Mouse (Mus musculus): ENCODE results near the gene Tnfsf13. TPM values are rescaled to one million over a fixed set of nuclear protein-coding genes. Genes with fewer than 3 reads are reported as not detected.

Tnfsf13 gene
- total RNA-seq, 2 experiments from 2014 or later, result 2.8 to 5.3 TPM

DNA sequence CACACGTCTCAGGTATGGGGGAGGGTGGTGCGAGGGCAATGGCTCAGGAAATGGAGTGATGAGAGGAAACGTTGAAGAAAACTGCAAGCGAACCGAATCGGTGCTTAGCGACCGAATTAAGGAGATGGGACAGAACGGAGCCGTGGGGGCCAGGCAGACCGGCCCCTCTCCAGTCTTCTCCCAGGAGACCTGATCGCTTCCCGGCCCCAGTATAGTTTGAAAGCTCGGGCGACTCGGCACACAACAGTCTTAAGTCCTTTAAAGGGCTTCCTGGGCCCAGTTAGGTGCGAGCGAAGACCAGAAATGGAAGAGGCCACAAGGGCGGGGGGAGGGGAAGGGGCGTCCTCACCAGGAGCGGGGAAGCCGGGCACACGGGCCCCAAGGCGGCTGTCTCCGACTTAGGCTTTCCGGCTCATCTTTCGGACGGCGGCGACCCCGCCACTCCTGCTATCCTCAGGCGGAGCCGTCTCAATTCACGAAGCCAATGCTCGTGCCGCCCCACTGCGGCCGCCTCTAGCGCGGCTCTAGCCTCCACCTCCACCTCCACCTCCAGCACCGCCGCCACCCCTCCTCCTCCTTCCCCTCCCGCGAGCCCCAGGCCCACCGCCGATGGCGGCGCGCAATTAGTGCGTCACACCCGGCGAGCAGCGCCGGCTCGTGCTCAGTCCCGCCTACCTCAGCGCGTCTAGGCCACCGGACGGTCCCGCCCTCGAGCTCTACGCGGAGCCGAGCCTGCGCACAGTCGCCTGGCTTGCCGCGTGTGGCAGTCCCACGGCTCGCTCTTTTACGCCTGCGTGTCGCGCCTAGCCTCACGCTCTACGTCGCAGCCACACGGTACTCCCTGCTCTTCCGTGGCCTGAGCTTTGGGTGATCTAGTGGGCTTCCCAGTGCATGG, 4.0 kb downstream of the Tnfsf13 start, which contains the start of gene Senp3:
TSS of gene Senp3 (minus strand) at position 771 of the 895 bp plus-strand sequence.
- peak; percentile 95 for DNase-seq (ENCODE audit: low spot score in 2 of 2)

DNA sequence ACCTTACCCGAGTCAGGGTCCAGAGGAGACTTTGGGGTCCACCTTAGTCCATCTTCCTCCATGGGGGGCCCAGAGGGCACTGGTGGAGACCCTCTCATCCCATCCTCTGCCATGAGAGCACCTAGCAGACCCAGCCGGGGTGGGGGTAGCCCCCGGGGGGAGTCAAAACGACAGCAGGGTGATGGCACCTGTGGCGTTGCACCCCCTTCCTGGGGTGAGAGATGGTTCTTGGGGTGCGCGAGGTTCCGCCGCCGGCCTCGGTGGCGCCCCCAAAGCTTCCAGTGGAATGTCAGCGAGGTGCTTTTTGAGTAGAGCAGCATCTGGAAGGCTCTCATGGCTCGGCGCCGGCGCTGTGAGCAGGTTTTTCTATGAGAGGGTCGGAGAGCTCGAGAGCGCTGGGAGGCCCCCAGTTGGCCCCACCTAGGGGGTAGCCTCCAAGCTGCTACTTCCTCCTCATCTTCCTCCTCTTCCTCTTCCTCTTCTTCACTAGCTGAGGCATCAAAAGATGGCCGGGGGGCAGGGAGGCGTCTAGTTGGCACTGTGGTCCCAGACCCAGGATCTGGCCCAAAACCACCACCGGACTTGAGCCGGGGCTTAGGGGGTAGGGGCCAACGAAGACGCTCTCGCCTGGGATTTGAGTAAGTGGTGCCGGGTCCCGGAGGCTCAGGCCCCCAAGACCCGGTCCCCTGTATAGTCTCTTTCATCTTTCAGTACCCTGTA, 5.3 kb downstream of the Tnfsf13 start:
- no peak for DNase-seq (ENCODE audit: low spot score in 2 of 2)

DNA sequence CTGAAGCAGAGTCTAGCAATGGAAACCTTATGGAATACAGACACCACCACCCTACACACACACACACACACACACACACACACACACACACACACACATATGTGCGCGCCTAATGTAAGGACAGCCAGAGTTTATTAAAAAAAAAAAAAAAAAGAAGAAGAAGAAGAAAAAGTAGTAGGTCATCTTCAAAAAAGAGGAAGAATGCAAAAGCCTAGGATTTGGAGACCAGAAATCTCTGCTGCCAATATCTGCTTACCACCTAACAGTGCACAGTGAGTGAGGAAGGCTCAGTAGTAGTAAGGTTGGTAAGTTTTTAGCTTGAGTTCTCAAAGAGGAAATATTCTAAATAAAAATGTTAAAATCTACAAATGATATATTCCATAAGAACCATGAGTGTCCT, 6.4 kb downstream of the Tnfsf13 start:
- no peak for DNase-seq (ENCODE audit: low spot score in 2 of 2)

DNA sequence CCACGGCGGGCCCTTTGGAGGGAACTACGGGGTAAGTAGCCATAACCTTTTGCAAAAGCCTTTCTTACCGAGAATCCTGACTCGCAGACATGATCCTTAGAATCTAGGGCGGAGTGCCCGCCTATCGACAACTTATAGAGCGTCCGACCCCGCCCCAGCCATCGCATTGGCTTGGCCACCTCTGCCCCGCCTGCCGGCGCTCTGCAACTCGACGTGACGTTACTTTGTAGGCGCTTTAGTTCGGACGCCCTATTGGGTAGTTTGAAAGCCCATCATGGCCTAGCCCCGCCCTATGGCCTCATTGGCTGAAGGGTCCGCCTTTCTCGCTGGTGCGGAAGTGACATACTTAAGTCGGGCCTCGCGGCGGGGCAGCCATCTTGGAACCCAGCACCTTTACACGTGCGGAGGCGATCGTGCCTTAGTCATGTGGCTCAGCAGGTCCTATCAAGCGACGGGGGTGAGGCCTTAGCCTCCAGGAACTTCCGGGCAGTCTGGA, 13.3 kb downstream of the Tnfsf13 start, which contains the start of gene Eif4a1:
TSS of gene Eif4a1 (minus strand) at position 213 of the 496 bp plus-strand sequence.
- DNase-seq (ENCODE audit: low spot score in 2 of 2), result peak; percentile 97 to 98

DNA sequence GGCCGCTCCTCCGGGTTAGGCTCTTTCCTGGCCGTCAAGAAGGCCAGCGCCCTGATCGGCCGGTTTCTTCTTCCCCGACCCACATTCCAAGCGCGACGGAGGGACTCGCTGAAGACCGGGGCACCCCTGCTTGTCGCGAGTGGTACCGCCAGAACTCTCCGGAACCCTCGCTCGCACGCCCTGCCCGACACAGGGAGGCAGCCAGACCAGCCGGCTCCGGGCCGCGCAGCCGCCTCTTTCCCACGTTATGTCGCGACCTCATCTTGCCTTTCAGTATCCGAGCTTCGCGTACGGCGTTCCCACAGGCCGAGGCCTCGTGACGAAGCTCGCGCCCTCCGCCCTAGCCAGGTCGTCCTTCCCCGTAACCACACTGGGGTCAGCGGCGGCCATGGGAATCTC, 13.9 kb downstream of the Tnfsf13 start:
- peak; percentile 49 to 54 for DNase-seq (ENCODE audit: low spot score in 2 of 2)

DNA sequence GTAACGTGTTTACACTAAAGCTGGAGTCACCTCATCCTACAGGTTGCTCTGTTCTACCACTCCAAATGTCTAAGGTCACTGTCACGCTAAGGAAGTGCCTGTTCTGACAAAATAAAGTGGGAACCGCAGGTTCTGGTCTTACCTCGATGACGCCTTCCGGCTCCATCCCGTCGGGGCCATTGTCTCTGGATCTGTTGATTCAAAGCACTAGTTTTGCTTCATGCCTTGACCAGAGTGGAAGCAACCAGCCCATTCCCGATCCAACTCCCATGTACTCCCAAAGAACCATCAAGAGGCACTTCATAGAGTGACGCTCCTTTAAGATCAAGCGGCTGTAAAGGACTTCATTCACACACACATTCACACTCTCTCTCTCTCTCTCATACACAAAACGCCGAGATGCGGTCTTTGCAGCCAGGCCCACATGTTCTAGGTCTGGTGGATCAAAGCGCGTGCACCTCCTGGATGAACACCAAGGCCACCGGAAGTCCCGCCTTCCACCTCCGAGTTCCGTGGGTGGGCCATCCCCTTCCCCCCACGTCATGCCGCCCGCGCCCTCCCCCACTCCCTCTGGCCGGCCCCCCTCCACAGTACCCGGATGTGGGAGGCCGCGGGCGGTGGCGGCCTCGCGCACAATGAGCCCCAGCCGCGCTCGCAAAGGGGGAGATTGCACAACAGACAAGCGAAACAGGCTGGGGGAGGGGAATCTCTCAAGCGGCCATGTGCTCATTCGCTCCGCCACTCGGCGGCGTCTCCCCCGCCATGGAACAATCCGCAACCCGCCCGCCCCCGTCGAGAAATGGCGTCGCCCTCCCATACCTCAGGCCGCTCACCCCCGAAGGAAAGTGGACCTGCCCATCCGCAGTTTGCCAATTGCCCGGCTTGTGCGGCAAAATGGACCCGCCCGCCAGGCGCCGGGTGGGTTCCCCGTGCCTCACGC, 14.5 kb downstream of the Tnfsf13 start:
- peak; percentile 96 for DNase-seq (ENCODE audit: low spot score in 2 of 2)

DNA sequence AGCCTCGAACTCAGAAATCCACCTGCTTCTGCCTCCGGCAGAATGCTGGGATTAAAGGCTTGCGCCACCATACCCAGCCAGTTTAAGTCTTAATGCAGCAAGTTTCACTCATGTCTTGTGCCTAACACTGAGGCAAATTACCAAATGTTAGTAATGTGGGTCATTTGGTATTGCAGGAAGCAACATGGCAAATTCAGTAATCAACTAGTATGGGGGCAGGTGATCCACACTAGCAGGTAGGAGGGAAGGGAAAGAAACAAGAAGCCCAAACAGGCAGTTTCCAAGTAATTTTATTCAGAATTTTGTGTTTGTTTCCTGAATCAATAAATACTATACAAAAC, 18.9 kb downstream of the Tnfsf13 start:
- no peak for DNase-seq (ENCODE audit: low spot score in 2 of 2)

DNA sequence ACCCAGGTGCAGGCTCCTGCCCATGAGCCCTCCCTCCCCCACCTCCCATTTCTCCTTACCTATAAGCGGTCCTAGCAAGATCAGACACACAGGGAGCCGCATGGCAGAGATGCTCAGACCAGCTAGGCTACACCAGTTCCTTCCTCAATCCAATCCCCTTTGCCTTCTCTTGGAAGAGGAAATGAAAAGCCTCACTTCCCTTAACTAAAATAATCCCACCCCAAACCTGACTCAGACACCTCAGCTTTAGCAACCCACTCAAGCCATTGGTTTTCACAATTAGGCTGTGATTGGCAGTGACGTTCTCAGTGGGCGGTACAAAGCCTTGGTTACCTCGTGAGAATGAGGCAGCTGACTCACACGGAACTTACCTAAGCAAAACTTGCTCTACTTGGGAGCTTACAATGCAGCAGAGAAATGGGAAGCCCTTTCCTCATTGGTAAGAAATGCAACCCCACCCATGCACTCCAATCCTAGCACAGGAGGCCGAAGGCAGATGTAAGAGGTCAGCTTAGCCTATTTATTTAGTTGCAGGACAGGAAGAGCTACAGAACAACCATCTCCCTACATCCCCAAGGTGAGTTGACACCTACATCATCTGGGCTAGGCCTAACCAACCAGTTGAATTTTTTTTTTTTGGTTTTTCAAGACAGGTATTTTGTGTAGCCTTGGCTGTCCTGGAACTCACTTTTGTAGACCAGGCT, 19.5 kb downstream of the Tnfsf13 start, which contains the start of gene Cd68:
TSS of gene Cd68 (minus strand) at position 193 of the 704 bp plus-strand sequence.
- DNase-seq (ENCODE audit: low spot score in 2 of 2), result no peak

DNA sequence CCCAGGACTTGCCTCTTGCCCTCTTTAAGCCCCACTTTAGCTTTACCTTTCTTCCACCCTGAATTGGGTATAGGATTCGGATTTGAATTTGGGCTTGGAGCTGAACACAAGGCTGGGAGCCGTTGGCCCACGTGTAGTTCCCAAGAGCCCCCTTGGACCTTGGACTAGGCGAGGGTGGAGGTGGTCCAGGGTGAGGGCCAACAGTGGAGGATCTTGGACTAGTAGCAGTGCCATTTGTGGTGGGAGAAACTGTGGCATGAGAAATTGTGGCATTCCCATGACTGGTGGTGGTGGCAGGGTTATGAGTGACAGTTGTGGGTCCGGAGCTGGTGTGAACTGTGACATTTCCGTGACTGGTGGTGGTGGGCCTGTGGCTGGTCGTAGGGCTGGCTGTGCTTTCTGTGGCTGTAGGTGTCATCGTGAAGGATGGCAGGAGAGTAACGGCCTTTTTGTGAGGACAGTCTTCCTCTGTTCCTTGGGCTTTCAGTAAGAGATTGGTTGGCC, 20.1 kb downstream of the Tnfsf13 start:
- no peak for DNase-seq (ENCODE audit: low spot score in 2 of 2)

DNA sequence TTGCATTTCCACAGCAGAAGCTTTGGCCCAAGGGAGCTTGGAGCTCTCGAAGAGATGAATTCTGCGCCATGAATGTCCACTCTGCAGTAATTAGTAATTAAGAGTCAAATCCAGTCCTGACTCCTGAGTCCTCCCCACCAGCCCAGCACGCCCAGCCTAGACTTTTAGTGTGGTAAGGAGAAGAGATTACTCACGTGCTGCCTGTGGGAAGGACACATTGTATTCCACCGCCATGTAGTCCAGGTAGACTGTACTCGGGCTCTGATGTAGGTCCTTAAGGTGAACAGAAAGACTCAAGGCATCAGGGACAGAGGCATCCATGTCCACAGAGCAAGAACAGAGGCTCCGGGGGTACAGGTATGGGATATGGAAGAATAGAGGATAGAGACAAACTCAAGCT, 20.7 kb downstream of the Tnfsf13 start:
- DNase-seq (ENCODE audit: low spot score in 2 of 2), result no peak

DNA sequence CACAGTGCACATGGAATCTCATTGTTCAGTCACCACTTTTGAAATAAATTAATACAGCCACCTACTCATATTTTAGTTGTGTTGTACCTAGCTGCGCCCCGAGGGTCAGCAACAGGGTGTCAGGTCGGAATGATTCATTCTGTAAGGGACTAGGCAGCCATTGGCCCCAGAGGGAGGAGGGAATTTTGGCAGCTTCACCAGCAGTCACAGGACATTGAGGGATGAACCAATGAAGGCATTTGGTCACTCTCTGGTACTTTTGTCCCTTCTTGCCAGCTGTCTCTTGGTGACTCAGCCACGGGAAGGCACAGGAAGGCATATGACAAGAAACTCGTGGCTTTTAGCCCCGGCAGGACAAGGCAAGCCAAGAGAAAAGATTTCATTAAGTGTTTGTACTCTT, 21.8 kb downstream of the Tnfsf13 start:
- no peak for DNase-seq (ENCODE audit: low spot score in 2 of 2)

DNA sequence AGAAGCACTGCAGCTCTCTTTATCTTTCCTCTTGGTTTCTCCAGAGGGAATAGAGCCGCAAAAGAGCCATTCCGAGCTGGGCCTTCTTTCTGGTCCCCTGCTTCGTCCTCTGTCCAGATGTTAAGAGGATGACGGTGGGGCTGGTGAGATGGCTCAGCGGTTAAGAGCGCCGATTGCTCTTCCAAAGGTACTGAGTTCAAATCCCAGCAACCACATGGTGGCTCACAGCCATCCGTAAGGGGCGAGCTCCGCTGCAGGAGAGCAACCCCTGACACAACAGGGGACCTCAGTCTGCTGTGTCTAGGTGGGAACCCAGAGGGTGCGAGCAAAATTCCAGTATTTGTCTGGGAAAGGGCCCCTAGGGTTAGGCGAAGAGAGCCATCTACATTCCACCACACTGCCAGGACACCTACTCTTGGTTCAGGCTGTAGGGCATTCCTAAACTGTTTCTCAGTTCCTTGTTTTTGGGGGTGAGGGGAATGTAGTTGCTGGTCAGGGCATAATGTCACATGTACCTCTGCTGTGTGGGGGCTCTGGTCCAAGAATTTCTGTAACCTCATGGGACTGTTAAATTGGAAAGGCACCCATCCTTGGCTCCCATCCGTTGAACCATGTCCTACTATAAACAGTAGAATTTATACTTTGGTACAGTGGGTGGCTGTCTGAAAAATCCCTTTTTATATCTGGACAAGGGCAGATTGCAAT, 22.5 kb downstream of the Tnfsf13 start:
- no peak for DNase-seq (ENCODE audit: low spot score in 2 of 2)

DNA sequence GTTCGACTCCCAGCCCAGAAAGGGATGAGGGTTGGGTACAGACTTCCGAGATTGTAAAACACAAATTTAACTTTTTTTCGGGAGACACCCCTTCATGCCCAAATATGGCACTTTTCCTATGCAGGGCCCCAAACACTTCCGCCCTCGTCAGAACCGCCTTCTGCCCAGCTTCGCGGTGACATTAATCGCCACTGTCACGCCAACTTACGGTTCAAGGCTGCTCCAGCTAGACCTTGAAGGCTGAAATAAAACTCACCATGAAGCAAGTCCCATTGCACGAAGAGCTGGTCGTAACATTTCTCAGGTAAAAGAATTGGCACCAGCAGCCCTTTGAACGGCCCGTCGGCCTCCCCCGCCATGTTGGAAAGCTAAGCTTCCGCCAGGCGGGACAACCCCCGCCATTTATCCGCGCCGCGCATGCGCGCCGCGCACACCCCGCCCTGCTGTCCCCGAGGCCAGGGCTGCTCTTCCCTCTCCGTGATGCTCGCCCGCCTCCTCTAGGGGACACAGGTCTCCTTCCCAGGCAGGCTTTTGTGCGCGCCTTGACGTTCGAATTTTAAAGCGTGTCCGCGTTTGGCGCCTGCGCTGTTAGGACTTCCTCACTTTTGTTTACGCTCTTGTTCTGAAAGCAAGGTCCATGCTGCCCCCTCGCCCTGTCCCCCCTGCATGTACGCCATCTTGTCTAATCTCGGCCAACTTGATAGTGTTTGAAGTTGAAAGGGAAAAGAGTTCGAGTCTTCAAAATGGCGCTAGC, 23.2 kb downstream of the Tnfsf13 start, which contains the start of gene Mpdu1:
TSS of gene Mpdu1 (minus strand) at position 430 of the 754 bp plus-strand sequence.
- peak; percentile 88 to 89 for DNase-seq (ENCODE audit: low spot score in 2 of 2)

DNA sequence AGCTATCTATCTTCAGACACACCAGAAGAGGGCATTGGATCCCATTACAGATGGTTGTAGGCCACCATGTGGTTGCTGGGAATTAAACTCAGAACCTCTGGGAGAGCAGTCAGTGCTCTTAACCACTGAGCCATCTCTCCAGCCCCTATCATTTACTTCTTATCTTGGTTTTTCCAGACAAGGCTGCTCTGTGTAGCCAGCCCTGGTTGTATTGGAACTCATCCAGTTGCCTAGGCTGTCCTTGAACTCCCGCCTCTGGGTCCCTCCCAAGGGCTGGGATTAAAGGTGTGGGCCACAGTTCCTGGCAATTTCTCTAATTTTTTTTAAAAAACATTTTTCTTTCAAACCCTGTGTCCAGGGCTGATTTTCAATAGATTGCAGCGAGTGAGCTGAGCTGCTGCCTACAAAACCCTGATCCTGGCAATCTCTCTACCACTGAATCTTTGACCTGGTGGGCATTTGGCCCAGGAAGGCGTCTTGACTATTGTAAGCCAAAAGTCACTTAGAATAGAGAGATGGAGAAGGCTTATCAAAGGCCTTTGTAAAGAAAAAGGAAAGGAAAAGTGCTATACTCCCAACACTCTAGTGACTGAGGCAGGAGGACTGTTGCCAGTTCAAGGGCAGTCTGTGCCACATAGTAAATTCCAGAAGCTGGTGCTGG, 24.2 kb downstream of the Tnfsf13 start:
- no peak for DNase-seq (ENCODE audit: low spot score in 2 of 2)

DNA sequence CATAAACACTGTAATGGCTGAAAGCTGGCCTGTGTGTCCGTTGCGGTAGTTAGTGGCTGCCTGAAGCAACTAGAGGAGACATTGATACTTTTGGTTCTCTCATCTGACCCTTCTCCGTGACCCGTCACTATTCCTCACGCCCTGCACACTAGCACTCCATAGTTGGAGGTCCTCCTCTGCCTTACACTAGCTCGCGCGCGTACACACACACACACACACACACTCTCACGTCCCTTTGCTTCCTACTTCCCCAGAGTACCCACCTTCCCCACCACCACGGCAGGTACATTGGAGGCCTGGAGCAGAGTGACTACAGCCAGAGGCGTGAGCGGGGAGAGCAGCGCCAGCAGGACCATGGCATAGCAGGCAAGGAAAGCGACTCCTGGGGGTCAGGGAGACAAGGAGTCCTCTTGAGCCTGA, 28.1 kb downstream of the Tnfsf13 start:
- DNase-seq (ENCODE audit: low spot score in 2 of 2), result no peak

DNA sequence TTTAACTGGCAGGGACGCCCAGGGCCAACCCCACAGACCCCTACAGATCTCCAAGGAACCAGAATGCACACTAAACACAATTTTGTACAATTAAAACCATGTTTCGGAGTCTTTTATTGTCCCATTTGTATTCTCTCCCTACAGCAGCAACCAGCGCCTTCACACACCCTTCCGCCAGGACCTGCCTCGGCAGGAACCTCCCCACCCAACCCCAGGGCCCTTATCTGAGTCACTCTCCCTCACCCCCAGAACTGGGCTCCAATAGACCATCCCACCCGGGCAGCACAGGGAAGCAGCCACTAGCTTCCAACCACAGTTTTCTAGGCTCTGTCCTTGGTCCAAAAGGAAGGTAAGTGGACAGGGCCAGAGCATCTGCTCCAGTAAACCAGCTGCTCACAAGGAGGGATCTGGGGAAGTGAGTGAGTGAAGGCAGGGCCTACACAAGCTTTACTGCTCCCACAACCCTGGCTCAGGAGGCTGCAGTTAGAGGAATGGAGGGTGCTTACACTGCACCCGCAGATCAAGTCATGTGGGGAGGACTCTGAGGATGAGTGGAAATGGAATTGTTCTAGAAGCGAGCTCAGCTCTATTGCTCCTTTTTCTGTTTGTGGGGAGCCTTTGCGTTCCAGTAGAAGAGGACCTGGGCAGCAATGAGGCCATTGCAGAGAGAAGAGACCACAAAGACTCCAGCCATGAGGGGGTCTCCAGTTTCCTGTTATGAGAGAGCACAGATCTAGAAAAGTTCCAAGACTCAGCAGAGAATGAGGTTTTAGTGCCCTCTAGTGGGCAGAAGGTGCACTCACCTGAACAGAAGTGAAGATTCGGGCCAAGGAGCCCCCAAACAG, 28.7 kb downstream of the Tnfsf13 start:
- no peak for DNase-seq (ENCODE audit: low spot score in 2 of 2)

DNA sequence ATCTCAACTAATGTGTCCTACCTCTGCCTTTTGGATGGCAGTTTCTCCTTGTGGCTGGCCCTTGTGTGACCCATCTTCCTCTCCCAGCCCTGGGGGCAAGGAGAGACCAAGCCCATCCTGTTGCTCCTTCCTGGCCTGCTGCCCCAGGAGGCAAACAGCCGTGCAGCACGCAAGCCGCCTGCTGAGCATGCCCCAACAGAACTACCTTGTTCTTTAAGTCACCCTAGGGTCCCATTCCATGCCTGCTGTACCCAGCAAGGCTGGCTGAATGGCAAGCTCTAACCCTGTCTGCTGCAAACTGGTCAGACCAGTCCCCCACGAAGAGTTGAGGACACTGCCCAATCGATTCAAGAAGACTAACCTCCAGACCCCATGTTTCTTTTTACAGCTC, 29.5 kb downstream of the Tnfsf13 start:
- DNase-seq (ENCODE audit: low spot score in 2 of 2), result no peak

Data from adrenal gland, adult 18-20 months (tissue).